Comparison of ENCODE assay signal across 38 mouse cellular contexts in the genomic region with DNA sequence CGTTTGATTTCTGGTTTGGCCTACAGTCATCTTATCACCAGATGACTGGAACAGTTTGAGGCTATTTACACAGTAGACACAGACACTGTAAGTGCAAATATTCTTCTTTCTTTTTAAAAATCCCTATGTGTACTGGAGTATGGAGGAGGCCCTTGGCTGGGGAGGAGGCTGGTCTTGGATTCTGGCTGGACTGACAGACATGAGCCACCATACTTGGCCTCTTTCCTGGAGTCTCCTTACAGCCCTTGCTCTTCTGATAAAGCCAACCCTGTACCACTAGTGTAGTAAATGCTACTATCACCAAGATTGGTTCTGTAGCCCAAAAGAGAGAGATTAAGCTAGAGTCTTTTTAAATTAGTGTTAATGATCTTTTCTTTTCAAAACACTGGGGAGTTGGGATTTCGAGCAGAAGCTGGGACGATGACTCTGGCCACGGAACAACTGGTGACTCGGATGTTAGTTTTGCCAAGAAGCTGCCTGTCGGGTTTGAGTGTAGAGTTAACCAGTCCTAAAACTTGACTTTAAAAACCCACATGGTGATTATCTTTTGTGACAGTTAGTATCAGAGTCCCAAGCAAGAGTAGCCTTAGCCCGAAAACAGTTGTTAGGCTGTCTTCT. TPM values are rescaled to one million over a fixed set of nuclear protein-coding genes. Genes with fewer than 3 reads are reported as not detected.
DNase-seq lines count a peak whose midpoint lies in the region; ATAC-seq and TF ChIP-seq lines count a peak whose summit lies in the region.
"Had no signal": no experiment of that assay in that cellular context is flagged by ENCODE, and none has a peak within 500 bp of the region (broad histone marks: within the 10 kb centered on the region; RNA-seq: fewer than 3 reads in every experiment).

No protein-coding gene starts in this region.

- no peaks in the 10 kb centered on the region for H3K27me3 ChIP-seq in heart, adult 2 months (ENCODE audit: control insufficient read depth, insufficient read depth, low read length)
- H3K27me3 ChIP-seq in heart, postnatal 0 days (ENCODE audit: control insufficient read depth, insufficient read depth, low read length): no peaks in the 10 kb centered on the region
- H3K27me3 ChIP-seq: CH12.LX; embryonic facial prominence, embryonic 12.5 days; hindbrain, embryonic 13.5 days; liver, embryonic 12.5 days; neural tube, embryonic 15.5 days; Patski; stomach, embryonic 15.5 days had no signal

- H3K4me1 ChIP-seq in heart, adult 2 months (ENCODE audit: control insufficient read depth, insufficient read depth, low read length): peaks cover 21% of the 10 kb centered on the region
- peaks cover 16% of the 10 kb centered on the region for H3K4me1 ChIP-seq in heart, postnatal 0 days (ENCODE audit: control insufficient read depth, insufficient read depth)
- H3K4me1 ChIP-seq in embryonic fibroblast, embryonic 13.5 days (ENCODE audit: control insufficient read depth, insufficient read depth, low read length): peaks cover 8% of the 10 kb centered on the region
- H3K4me1 ChIP-seq: embryonic facial prominence, embryonic 12.5 days; hindbrain, embryonic 13.5 days; neural tube, embryonic 15.5 days; stomach, embryonic 15.5 days had no signal

- H3K9ac ChIP-seq in heart, adult 2 months (ENCODE audit: low read depth, low read length): no peak overlapping the region
- H3K9ac ChIP-seq in heart, postnatal 0 days (replicated peaks; ENCODE audit: low read depth, low read length): no peak overlapping the region
- H3K9ac ChIP-seq: embryonic facial prominence, embryonic 12.5 days; hindbrain, embryonic 13.5 days; liver, embryonic 12.5 days; liver, postnatal 0 days; neural tube, embryonic 15.5 days; stomach, embryonic 15.5 days had no signal

- no peak for ATAC-seq in heart, postnatal 0 days (ENCODE audit: insufficient read depth, low read depth)
- ATAC-seq: forebrain, embryonic 16.5 days; intestine, embryonic 16.5 days; liver, embryonic 12.5 days; liver, postnatal 0 days; Patski had no signal

- no peak for TF ChIP-seq EP300 in heart, adult 2 months (IDR thresholded peaks at IDR 0.05; ENCODE audit: insufficient read depth, low read depth, low read length)
- no peak for TF ChIP-seq EP300 in heart, postnatal 0 days (IDR thresholded peaks at IDR 0.05; ENCODE audit: low read depth)

- DNase-seq in heart, adult 2 months: peak; percentile 30 to 33
- no peak for DNase-seq in heart, adult 9 months (ENCODE audit: low spot score in 2 of 2)
- DNase-seq in heart, postnatal 0 days (ENCODE audit: low spot score): no peak
- DNase-seq in heart, postnatal 36 days: no peak
- peak; percentile 41 for DNase-seq in lung, postnatal 10 days
- DNase-seq in lung, postnatal 4 days: no peak
- no peak for DNase-seq in frontal cortex, postnatal 36 days (ENCODE audit: low spot score in 2 of 2)
- DNase-seq: adrenal gland, postnatal 14 days; cerebellum, adult 11 months; cerebellum, adult 9-11 months; embryo, embryonic 11 days; gastrocnemius, postnatal 25 days; kidney, adult 8-10 months; kidney, postnatal 4 days; left cerebral cortex, postnatal 4 days; liver, postnatal 0 days; midbrain, embryonic 14.5 days; retina, postnatal 1 day; right cerebral cortex, postnatal 14 days had no signal

- no peaks in the 10 kb centered on the region for H3K9me3 ChIP-seq in heart, postnatal 0 days (replicated peaks; ENCODE audit: control insufficient read depth, low read length)
- H3K9me3 ChIP-seq: embryonic facial prominence, embryonic 12.5 days; forebrain, embryonic 10.5 days; hindbrain, embryonic 13.5 days; liver, embryonic 12.5 days; neural tube, embryonic 15.5 days; stomach, embryonic 15.5 days had no signal

- H3K36me3 ChIP-seq in heart, adult 2 months (ENCODE audit: control insufficient read depth, insufficient read depth, low read length): peaks cover 18% of the 10 kb centered on the region
- peaks cover 38% of the 10 kb centered on the region for H3K36me3 ChIP-seq in heart, postnatal 0 days (replicated peaks; ENCODE audit: control insufficient read depth, insufficient read depth, low read length)
- H3K36me3 ChIP-seq: liver, embryonic 12.5 days had no signal

- no peak for TF ChIP-seq CTCF in heart, adult 2 months (IDR thresholded peaks at IDR 0.05)
- no peak for TF ChIP-seq CTCF in heart, postnatal 0 days (IDR thresholded peaks at IDR 0.05; ENCODE audit: low read depth)
- TF ChIP-seq CTCF in embryonic fibroblast, embryonic 13.5 days (IDR thresholded peaks at IDR 0.05; ENCODE audit: borderline replicate concordance, insufficient read depth, low read length): no peak

- H3K4me3 ChIP-seq in heart, adult 2 months: no peak overlapping the region
- no peak overlapping the region for H3K4me3 ChIP-seq in heart, postnatal 0 days (ENCODE audit: low read depth, low read length)
- no peak overlapping the region for H3K4me3 ChIP-seq in embryonic fibroblast, embryonic 13.5 days (ENCODE audit: insufficient read depth, low read length)
- H3K4me3 ChIP-seq: embryonic facial prominence, embryonic 12.5 days; forebrain, embryonic 10.5 days; hindbrain, embryonic 13.5 days; liver, embryonic 12.5 days; neural tube, embryonic 15.5 days; stomach, embryonic 15.5 days had no signal

- H3K27ac ChIP-seq in heart, adult 2 months: peak overlapping the region; percentile 22
- 0 out of 2 replicates have a peak overlapping the region, but pooled peaks have one; percentile 2 for H3K27ac ChIP-seq in heart, postnatal 0 days (ENCODE audit: low read depth)
- peak overlapping the region; percentile 52 for H3K27ac ChIP-seq in embryonic fibroblast, embryonic 13.5 days (ENCODE audit: insufficient read depth, low read length)
- H3K27ac ChIP-seq: embryonic facial prominence, embryonic 12.5 days; forebrain, embryonic 10.5 days; hindbrain, embryonic 13.5 days; kidney, postnatal 0 days; liver, embryonic 12.5 days; neural tube, embryonic 15.5 days; stomach, embryonic 15.5 days had no signal

- peaks cover 4% of the 10 kb centered on the region; the same call in 1 of the 2 replicates for H3K79me2 ChIP-seq in heart, adult 2 months (replicated peaks; ENCODE audit: control insufficient read depth, insufficient read depth, low read length)

- WGBS in heart, adult 2 months: 60% methylated on average over 7 of the region's 7 CpGs
- 76% methylated on average over 7 of the region's 7 CpGs for WGBS in heart, postnatal 0 days

- TF ChIP-seq POLR2A in heart, adult 2 months (IDR thresholded peaks at IDR 0.05; ENCODE audit: insufficient read depth, low read depth, low read length): no peak
- no peak for TF ChIP-seq POLR2A in embryonic fibroblast, embryonic 13.5 days (IDR thresholded peaks at IDR 0.05; ENCODE audit: low read depth, low read length)

- intact Hi-C loops in heart, adult 2 months (cut with DNase I): no loop called here
- intact Hi-C loops in heart, postnatal 36 days (cut with DNase I): no loop called here

- H3K4me2 ChIP-seq in heart, postnatal 0 days (ENCODE audit: low read depth, low read length): no peak overlapping the region
- H3K4me2 ChIP-seq: embryonic facial prominence, embryonic 12.5 days; hindbrain, embryonic 13.5 days; liver, embryonic 12.5 days; neural tube, embryonic 15.5 days; stomach, embryonic 15.5 days had no signal

RNA-seq across cellular contexts. Expression of a gene that starts 40.1 kb away (rescaled TPM):
- 10 to 100 TPM; 15.3 to 20.9 TPM for total RNA-seq in heart, adult 2 months (2021)
- polyA plus RNA-seq in heart, adult 2 months (2012; rRNA removed): 3.9 and 4.1 TPM in 2 replicates
- total RNA-seq in heart, postnatal 0 days (2014; rRNA removed; ENCODE audit: low replicate concordance): 8.9 and 15.0 TPM in 2 replicates
- 12.6 and 13.5 TPM in 2 replicates for polyA plus RNA-seq in heart, postnatal 0 days (2015; fragmentation: Nextera tagmentation; extraction: Ambion mirVana)
- 10 to 100 TPM; 18.9 to 19.6 TPM for total RNA-seq in heart, postnatal 36 days (2021)
- 54.8 and 74.0 TPM in 2 replicates for polyA plus RNA-seq in embryonic fibroblast, embryonic 13.5 days (2011; ENCODE audit: insufficient read length, low read depth, missing spikeins)

RNA-seq across cellular contexts. Expression of a gene that starts 51.1 kb away (rescaled TPM):
- total RNA-seq in heart, adult 2 months (2021): under 1 TPM; 0.76 to 0.77 TPM
- polyA plus RNA-seq in heart, adult 2 months (2012; rRNA removed): 0.51 and 0.94 TPM in 2 replicates
- total RNA-seq in heart, postnatal 0 days (2014; rRNA removed; ENCODE audit: low replicate concordance): 0.80 and 1.4 TPM in 2 replicates
- 0.23 and 0.34 TPM in 2 replicates for polyA plus RNA-seq in heart, postnatal 0 days (2015; fragmentation: Nextera tagmentation; extraction: Ambion mirVana)
- total RNA-seq in heart, postnatal 36 days (2021): 1 to 10 TPM; 1.1 to 1.8 TPM
- polyA plus RNA-seq in embryonic fibroblast, embryonic 13.5 days (2011; ENCODE audit: insufficient read length, low read depth, missing spikeins): 2.5 and 3.6 TPM in 2 replicates
- total RNA-seq: CH12.LX had no signal

RNA-seq across cellular contexts. Expression of a gene that starts 53.8 kb away (rescaled TPM):
- total RNA-seq in heart, adult 2 months (2021): not detected
- not detected in 2 replicates for polyA plus RNA-seq in heart, adult 2 months (2012; rRNA removed)
- not detected in 2 replicates for total RNA-seq in heart, postnatal 0 days (2014; rRNA removed; ENCODE audit: low replicate concordance)
- not detected in 2 replicates for polyA plus RNA-seq in heart, postnatal 0 days (2015; fragmentation: Nextera tagmentation; extraction: Ambion mirVana)
- total RNA-seq in heart, postnatal 36 days (2021): not detected
- not detected in 2 replicates for polyA plus RNA-seq in embryonic fibroblast, embryonic 13.5 days (2011; ENCODE audit: insufficient read length, low read depth, missing spikeins)
- total RNA-seq: adrenal gland, postnatal 14 days; CH12.LX; ES-E14; gastrocnemius, postnatal 25 days; layer of hippocampus, adult 8-10 months; layer of hippocampus, postnatal 25 days; left cerebral cortex, adult 8-10 months; left cerebral cortex, postnatal 4 days had no signal
- polyA plus RNA-seq: C2C12; embryonic facial prominence, embryonic 12.5 days; forebrain, embryonic 10.5 days; forebrain, embryonic 16.5 days; heart, embryonic 14.5 days; hindbrain, embryonic 13.5 days; intestine, embryonic 16.5 days; kidney, postnatal 0 days; limb, embryonic 14.5 days; liver, embryonic 12.5 days; liver, postnatal 0 days; midbrain, embryonic 14.5 days; neural tube, embryonic 15.5 days; Patski; stomach, embryonic 15.5 days had no signal

Comparison
In these comparisons a context has a peak if more than half of its experiments do, and no peak if none do; other contexts are left out.
1. DNase-seq: peak in heart, adult 2 months (2 of 2) and lung, postnatal 10 days (single experiment); none in heart, adult 9 months (0 of 2), heart, postnatal 0 days (single experiment), heart, postnatal 36 days (0 of 2), lung, postnatal 4 days (0 of 2) and frontal cortex, postnatal 36 days (0 of 2).
2. H3K27ac ChIP-seq: peak in every context shown above with its lines; median percentile 52 in embryonic fibroblast, embryonic 13.5 days; 22 in heart, adult 2 months; 2 in heart, postnatal 0 days.